Mouse (Mus musculus) bone marrow, adult 2 months (tissue): ENCODE measurements at regions not wholly inside any gene's neighbourhood (a gene's known extent, or its start where the extent isn't known, plus 50 kb on each side); places are given as distances from the start of the nearest gene placed in this dataset.

Experiments used
- CTCF ChIP-seq: fragments of 200-500 bp; IDR thresholded peaks from 2 replicates; pipeline ENCODE4 v1.5.1; 2011; ENCODE audit warnings: low read length, control low read depth; ENCODE audit not compliant: control insufficient read depth, insufficient read depth
- POLR2A ChIP-seq: fragments of 200-500 bp; IDR thresholded peaks from 2 replicates; pipeline ENCODE4 v1.6.1; 2011; ENCODE audit warnings: low read depth, mild to moderate bottlenecking, control low read depth, low read length, borderline replicate concordance; ENCODE audit not compliant: control insufficient read depth

- TF ChIP-seq POLR2A (no peak), CTCF (peak; percentile 80)
Observed at GRCm38 (mm10) chr2:178758366-178758765, 328.0 kb downstream of the Cdh26 start.
